Mouse (Mus musculus) forebrain, embryonic 16.5 days (tissue): ENCODE results near the gene Gm9918. TPM values are rescaled to one million over a fixed set of nuclear protein-coding genes. Genes with fewer than 3 reads are reported as not detected.

Experiments
- ATAC-seq: fragments of 200-750 bp; cut with Nextera tagmentation; 2 replicates; pipeline ENCODE4 v1.8.0; 2017; ENCODE audit warnings: mild to moderate bottlenecking, moderate library complexity
- H3K27ac ChIP-seq: fragments of 300-500 bp; sonication (generic); 2 replicates; pipeline ENCODE4 v1.5.1; 2014; ENCODE audit warnings: low read length, control low read depth
- H3K27me3 ChIP-seq: fragments of 300-500 bp; sonication (generic); replicated peaks from 2 replicates; pipeline ENCODE4 v1.6.1; 2014; ENCODE audit warnings: low read length; ENCODE audit not compliant: control insufficient read depth, insufficient read depth
- H3K36me3 ChIP-seq: fragments of 300-500 bp; sonication (generic); 2 replicates; pipeline ENCODE4 v1.6.1; 2014; ENCODE audit not compliant: control insufficient read depth, insufficient read depth
- H3K4me1 ChIP-seq: fragments of 300-500 bp; sonication (generic); replicated peaks from 2 replicates; pipeline ENCODE4 v1.6.1; 2014; ENCODE audit warnings: low read length; ENCODE audit not compliant: control insufficient read depth, insufficient read depth
- H3K4me2 ChIP-seq: fragments of 300-500 bp; sonication (generic); 2 replicates; pipeline ENCODE4 v1.6.1; 2014; ENCODE audit warnings: mild to moderate bottlenecking, low read length, control low read depth
- H3K4me3 ChIP-seq: fragments of 300-500 bp; sonication (generic); replicated peaks from 2 replicates; pipeline ENCODE4 v1.5.1; 2014; ENCODE audit warnings: mild to moderate bottlenecking, low read length, control low read depth
- H3K9ac ChIP-seq: fragments of 300-500 bp; sonication (generic); replicated peaks from 2 replicates; pipeline ENCODE4 v1.6.1; 2014; ENCODE audit warnings: low read depth, low read length, control low read depth
- H3K9me3 ChIP-seq: fragments of 300-500 bp; sonication (generic); 2 replicates; pipeline ENCODE4 v1.6.1; 2016; ENCODE audit warnings: low read length; ENCODE audit not compliant: control insufficient read depth
- WGBS: fragments of 180-500 bp; shearing (Covaris S2); extraction: QIAGEN DNeasy Blood & Tissue Kit; methylation state at CpG from one replicate; pipeline ENCODE4 v1.1.7; 2014; 5-methylcytosine and 5-hydroxymethylcytosine counted together
- polyA plus RNA-seq: library from polyadenylated mRNA; unstranded; fragments of >200 nt; fragmentation: Nextera tagmentation; extraction: Ambion mirVana; gene quantifications from 2 replicates; pipeline ENCODE4 v1.2.1, GENCODE M21; 2015

The Gm9918 gene
- polyA plus RNA-seq, 1 experiment from 2014 or later, result not detected

GRCm38 (mm10) chr15:102233896-102234295 lies 36.5 kb upstream of the Gm9918 start:
- H3K27me3 ChIP-seq, result no peaks in the 10 kb centered on the region
- WGBS, result 39% methylated on average over 2 of the region's 2 CpGs
- no peak overlapping the region for H3K4me2 ChIP-seq
- no peaks in the 10 kb centered on the region for H3K36me3 ChIP-seq
- no peak overlapping the region for H3K27ac ChIP-seq
- ATAC-seq, result no peak
- peaks cover 2% of the 10 kb centered on the region; the same call in 1 of the 2 replicates for H3K4me1 ChIP-seq
- H3K9me3 ChIP-seq, result no peaks in the 10 kb centered on the region
- no peak overlapping the region for H3K9ac ChIP-seq
- no peak overlapping the region for H3K4me3 ChIP-seq

GRCm38 (mm10) chr15:102235371-102236027 lies 34.9 kb upstream of the Gm9918 start:
- H3K27ac ChIP-seq, result no peak overlapping the region
- ATAC-seq, result no peak
- no peaks in the 10 kb centered on the region for H3K36me3 ChIP-seq
- H3K9ac ChIP-seq, result peak overlapping the region; percentile 6; the same call in 1 of the 2 replicates
- H3K27me3 ChIP-seq, result no peaks in the 10 kb centered on the region
- H3K4me2 ChIP-seq, result no peak overlapping the region
- 17% methylated on average over 21 of the region's 21 CpGs for WGBS
- H3K4me3 ChIP-seq, result no peak overlapping the region
- H3K9me3 ChIP-seq, result no peaks in the 10 kb centered on the region
- peaks cover 2% of the 10 kb centered on the region; the same call in 1 of the 2 replicates for H3K4me1 ChIP-seq

GRCm38 (mm10) chr15:102238543-102239259 lies 31.7 kb upstream of the Gm9918 start:
- peaks cover 10% of the 10 kb centered on the region for H3K4me1 ChIP-seq
- no peaks in the 10 kb centered on the region for H3K9me3 ChIP-seq
- no peak overlapping the region for H3K27ac ChIP-seq
- no peak for ATAC-seq
- no peak overlapping the region for H3K9ac ChIP-seq
- 86% methylated on average over 14 of the region's 14 CpGs for WGBS
- H3K36me3 ChIP-seq, result no peaks in the 10 kb centered on the region
- H3K27me3 ChIP-seq, result peaks cover 2% of the 10 kb centered on the region; the same call in 1 of the 2 replicates
- no peak overlapping the region for H3K4me3 ChIP-seq
- no peak overlapping the region for H3K4me2 ChIP-seq

GRCm38 (mm10) chr15:102239260-102239590 lies 31.1 kb upstream of the Gm9918 start:
- H3K27ac ChIP-seq, result no peak overlapping the region
- peak; percentile 77 for ATAC-seq
- no peaks in the 10 kb centered on the region for H3K36me3 ChIP-seq
- no peak overlapping the region for H3K4me2 ChIP-seq
- no peaks in the 10 kb centered on the region for H3K9me3 ChIP-seq
- H3K9ac ChIP-seq, result 0 out of 2 replicates have a peak overlapping the region, but pooled peaks have one; percentile 8
- no peak overlapping the region for H3K4me3 ChIP-seq
- WGBS, result 8% methylated on average over 9 of the region's 9 CpGs
- peaks cover 15% of the 10 kb centered on the region for H3K4me1 ChIP-seq
- H3K27me3 ChIP-seq, result peaks cover 5% of the 10 kb centered on the region

- Histone ChIP-seq H3K27ac (no peak overlapping the region), H3K9ac (no peak overlapping the region), H3K4me1 (peaks cover 21% of the 10 kb centered on the region), H3K36me3 (no peaks in the 10 kb centered on the region), H3K9me3 (no peaks in the 10 kb centered on the region), H3K4me2 (no peak overlapping the region), H3K4me3 (no peak overlapping the region), H3K27me3 (peaks cover 6% of the 10 kb centered on the region)
- WGBS, result 77% methylated on average over 11 of the region's 11 CpGs
- ATAC-seq, result no peak
Observed at GRCm38 (mm10) chr15:102239851-102240250, 30.5 kb upstream of the Gm9918 start.

- no peaks in the 10 kb centered on the region for H3K9me3 ChIP-seq
- peaks cover 6% of the 10 kb centered on the region for H3K27me3 ChIP-seq
- H3K4me3 ChIP-seq, result no peak overlapping the region
- no peak overlapping the region for H3K4me2 ChIP-seq
- H3K27ac ChIP-seq, result no peak overlapping the region
- no peak for ATAC-seq
- H3K4me1 ChIP-seq, result peaks cover 26% of the 10 kb centered on the region
- H3K36me3 ChIP-seq, result no peaks in the 10 kb centered on the region
- no peak overlapping the region for H3K9ac ChIP-seq
- 88% methylated on average over 4 of the region's 4 CpGs for WGBS
Observed at GRCm38 (mm10) chr15:102240607-102241006, 29.8 kb upstream of the Gm9918 start.

GRCm38 (mm10) chr15:102242404-102243228 lies 27.7 kb upstream of the Gm9918 start:
- Histone ChIP-seq H3K9me3 (no peaks in the 10 kb centered on the region), H3K36me3 (no peaks in the 10 kb centered on the region), H3K4me2 (no peak overlapping the region), H3K9ac (no peak overlapping the region), H3K4me1 (peaks cover 35% of the 10 kb centered on the region), H3K4me3 (no peak overlapping the region), H3K27me3 (peaks cover 6% of the 10 kb centered on the region), H3K27ac (no peak overlapping the region)
- WGBS, result 33% methylated on average over 12 of the region's 12 CpGs
- ATAC-seq, result no peak

- Histone ChIP-seq H3K4me2 (peak overlapping the region; percentile 34), H3K9ac (peak overlapping the region; percentile 31), H3K27ac (no peak overlapping the region), H3K9me3 (no peaks in the 10 kb centered on the region), H3K36me3 (no peaks in the 10 kb centered on the region), H3K4me3 (peak overlapping the region; percentile 2; the same call in 1 of the 2 replicates), H3K4me1 (peaks cover 39% of the 10 kb centered on the region), H3K27me3 (peaks cover 6% of the 10 kb centered on the region)
- no peak for ATAC-seq
- WGBS, result 13% methylated on average over 21 of the region's 22 CpGs
Observed at GRCm38 (mm10) chr15:102243229-102244190, 26.9 kb upstream of the Gm9918 start.
